Mouse (Mus musculus) olfactory bulb, adult 2 months (tissue): ENCODE data around the gene Rap1gap2. TPM values are rescaled to one million over a fixed set of nuclear protein-coding genes. Genes with fewer than 3 reads are reported as not detected.

Source experiments
- H3K27ac ChIP-seq: fragments of 200-500 bp; 2 replicates; pipeline ENCODE4 v1.5.1; 2012; ENCODE audit warnings: low read depth, low read length; ENCODE audit not compliant: insufficient read depth
- H3K4me1 ChIP-seq: fragments of 200-500 bp; 2 replicates; pipeline ENCODE4 v1.6.1; 2012; ENCODE audit warnings: low read length; ENCODE audit not compliant: control insufficient read depth, insufficient read depth
- H3K4me3 ChIP-seq: fragments of 200-500 bp; 2 replicates; pipeline ENCODE4 v1.5.1; 2012; ENCODE audit warnings: mild to moderate bottlenecking, low read depth, low read length, moderate library complexity; ENCODE audit not compliant: insufficient read depth
- CTCF ChIP-seq: fragments of 200-500 bp; IDR thresholded peaks from 2 replicates; pipeline ENCODE4 v1.5.1; 2012; ENCODE audit warnings: low read depth, mild to moderate bottlenecking, low read length, moderate library complexity; ENCODE audit not compliant: insufficient read depth
- POLR2A ChIP-seq: fragments of 200-500 bp; IDR thresholded peaks from 2 replicates; pipeline ENCODE4 v1.6.1; 2012; ENCODE audit warnings: mild to moderate bottlenecking, low read depth, low read length, moderate library complexity; ENCODE audit not compliant: insufficient read depth
- WGBS: fragments of 180-500 bp; shearing (Covaris S2); methylation state at CpG from one replicate; pipeline ENCODE4 v1.1.7; 2018; 5-methylcytosine and 5-hydroxymethylcytosine counted together
- polyA plus RNA-seq: library from polyadenylated mRNA; stranded (reverse); fragments of >200 nt; gene quantifications from 2 replicates; pipeline ENCODE4 v1.2.4, GENCODE M21; 2012; ENCODE audit warnings: low replicate concordance; ENCODE audit not compliant: missing spikeins, insufficient read depth, insufficient read length

Gene Rap1gap2
- polyA plus RNA-seq, 1 experiment = not detected

DNA sequence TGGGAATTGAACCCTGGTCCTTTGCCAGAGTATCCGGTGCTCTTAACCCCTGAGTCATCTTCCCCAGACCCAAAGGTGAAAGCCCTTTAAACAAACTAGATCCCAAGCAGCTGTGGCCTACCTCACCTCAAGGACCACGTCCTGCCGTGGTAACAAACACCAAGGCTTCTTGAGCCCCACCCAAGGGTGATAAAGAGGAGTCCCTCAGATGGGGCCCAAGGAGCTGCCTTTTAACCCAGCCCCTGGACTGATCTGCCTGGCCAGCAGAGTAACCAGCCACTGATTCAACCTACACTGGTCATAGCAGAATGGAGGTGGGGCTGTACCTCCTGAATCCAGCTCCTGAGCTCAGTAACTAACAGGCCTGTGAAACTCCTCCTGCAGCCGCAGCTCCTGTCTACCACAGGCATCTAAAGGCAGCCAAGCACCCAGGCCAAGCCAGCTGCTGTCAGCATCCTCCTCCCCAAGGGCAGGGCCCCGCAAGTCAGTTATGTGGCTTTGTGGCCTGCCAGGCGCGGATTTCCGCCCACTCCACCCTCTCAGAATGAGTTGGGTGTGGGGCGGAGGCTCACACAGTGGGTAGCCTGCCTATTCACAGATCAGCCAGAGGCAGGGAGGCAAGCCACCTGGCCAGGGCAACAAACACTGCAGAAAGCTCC lies 54.9 kb downstream of the Rap1gap2 start:
- peaks cover 52% of the 10 kb centered on the region for H3K4me1 ChIP-seq
- WGBS = 33% methylated on average over 9 of the region's 9 CpGs
- H3K27ac ChIP-seq = peak overlapping the region; percentile 89

GRCm38 (mm10) chr11:74554683-74555341 lies 55.9 kb downstream of the Rap1gap2 start:
- Histone ChIP-seq H3K27ac (peak overlapping the region; percentile 80), H3K4me3 (no peak overlapping the region), H3K4me1 (peaks cover 50% of the 10 kb centered on the region)
- 31% methylated on average over 15 of the region's 15 CpGs for WGBS
- TF ChIP-seq CTCF = no peak
- TF ChIP-seq POLR2A = no peak

More for the DNA sequence above, 54.9 kb downstream of the Rap1gap2 start:
- no peak overlapping the region for H3K4me3 ChIP-seq
- TF ChIP-seq POLR2A (no peak), CTCF (no peak)

- 66% methylated on average over 6 of the region's 6 CpGs for WGBS
- TF ChIP-seq CTCF (no peak), POLR2A (no peak)
- no peak overlapping the region for H3K27ac ChIP-seq
- peaks cover 39% of the 10 kb centered on the region for H3K4me1 ChIP-seq
- no peak overlapping the region for H3K4me3 ChIP-seq
Measured at GRCm38 (mm10) chr11:74551568-74551967, 59.1 kb downstream of the Rap1gap2 start.

- Histone ChIP-seq H3K4me1 (peaks cover 35% of the 10 kb centered on the region), H3K4me3 (no peak overlapping the region), H3K27ac (no peak overlapping the region)
- TF ChIP-seq POLR2A = no peak
- TF ChIP-seq CTCF = no peak
- 67% methylated on average over 5 of the region's 5 CpGs for WGBS
Measured at GRCm38 (mm10) chr11:74550615-74551102, 60.1 kb downstream of the Rap1gap2 start.

DNA sequence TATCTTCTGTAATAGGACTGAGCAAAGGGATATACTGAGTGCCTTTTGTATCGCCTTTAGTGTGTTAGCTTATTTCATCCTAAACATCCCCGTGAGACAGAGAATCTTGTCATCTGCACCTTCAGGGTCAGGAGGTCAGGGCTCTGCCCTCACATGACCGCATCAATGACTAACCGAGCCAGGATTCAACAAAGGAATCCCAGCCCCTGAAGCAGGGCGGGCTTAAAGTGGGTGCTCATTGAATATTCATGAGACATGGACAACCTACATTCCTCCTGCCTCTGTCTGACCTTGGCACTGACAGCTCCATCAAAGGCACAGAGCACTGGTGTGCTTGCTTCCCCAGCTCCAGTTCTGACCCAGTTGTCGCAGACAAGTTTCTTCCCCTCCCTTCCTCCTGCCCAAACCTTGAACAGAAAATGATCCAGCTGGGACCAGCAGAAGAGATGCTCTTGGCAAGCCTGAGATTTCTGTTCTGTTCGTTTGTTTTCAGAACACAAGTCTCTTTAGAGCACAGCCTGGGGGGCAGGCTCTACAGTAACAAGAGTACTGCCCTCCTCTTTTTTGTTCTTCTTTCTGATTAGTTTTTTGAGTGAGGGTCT lies 61.8 kb downstream of the Rap1gap2 start:
- WGBS = 24% methylated on average over 7 of the region's 7 CpGs
- H3K27ac ChIP-seq = peak overlapping the region; percentile 74
- no peak overlapping the region for H3K4me3 ChIP-seq
- H3K4me1 ChIP-seq = peaks cover 26% of the 10 kb centered on the region
- no peak for TF ChIP-seq CTCF

- Histone ChIP-seq H3K4me1 (peaks cover 25% of the 10 kb centered on the region), H3K27ac (peak overlapping the region; percentile 84), H3K4me3 (peak overlapping the region; percentile 41)
- WGBS = 1% methylated on average over 16 of the region's 16 CpGs
- TF ChIP-seq POLR2A (no peak), CTCF (no peak; the same call in 1 of the 2 replicates)
Measured at GRCm38 (mm10) chr11:74546933-74547694, 63.6 kb downstream of the Rap1gap2 start.

DNA sequence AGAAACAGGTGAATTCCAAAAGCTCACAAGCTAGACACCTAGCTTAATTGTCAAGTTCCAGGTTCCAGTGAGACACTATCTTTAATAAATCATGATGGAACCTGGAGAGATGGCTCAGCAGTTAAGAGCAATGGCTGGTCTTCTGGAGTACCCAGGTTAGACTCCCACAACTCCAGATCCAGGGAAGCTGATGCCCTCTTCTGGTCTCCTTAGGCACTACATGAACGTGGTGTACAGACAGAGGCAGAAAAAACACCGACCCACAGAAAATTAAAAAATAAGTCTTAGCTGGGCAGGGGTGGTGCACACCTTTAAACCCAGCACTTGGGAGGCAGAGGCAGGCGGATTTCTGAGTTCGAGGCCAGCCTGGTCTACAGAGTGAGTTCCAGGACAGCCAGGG lies 64.5 kb downstream of the Rap1gap2 start:
- Histone ChIP-seq H3K4me1 (peaks cover 24% of the 10 kb centered on the region), H3K27ac (no peak overlapping the region), H3K4me3 (no peak overlapping the region)
- TF ChIP-seq CTCF = no peak
- WGBS = 35% methylated on average over 4 of the region's 4 CpGs

DNA sequence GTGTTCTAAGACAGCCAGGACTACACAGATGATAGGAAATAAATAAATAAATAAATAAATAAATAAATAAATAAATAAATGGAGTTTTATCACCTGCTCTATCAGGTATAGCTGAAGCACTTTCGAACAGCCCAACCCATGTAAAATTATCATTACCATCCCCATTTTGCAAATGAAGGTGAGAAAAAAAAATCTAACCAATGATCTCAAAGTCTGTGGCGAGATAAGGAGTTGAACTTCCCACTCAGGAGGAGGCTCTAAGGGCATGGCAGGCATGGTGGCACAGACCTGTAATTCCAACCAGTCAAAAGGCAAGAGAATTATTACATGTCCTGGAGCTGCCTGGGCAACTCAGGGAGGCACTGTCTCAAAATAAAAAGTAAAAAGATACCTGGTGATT lies 65.2 kb downstream of the Rap1gap2 start:
- WGBS = 93% methylated on average over 2 of the region's 2 CpGs

More for the DNA sequence above, 65.2 kb downstream of the Rap1gap2 start:
- TF ChIP-seq CTCF (no peak), POLR2A (no peak)
- no peak overlapping the region for H3K4me3 ChIP-seq
- no peak overlapping the region for H3K27ac ChIP-seq
- peaks cover 22% of the 10 kb centered on the region for H3K4me1 ChIP-seq
